Mouse (Mus musculus): ENCODE measurements at regions not wholly inside any gene's neighbourhood (a gene's known extent, or its start where the extent isn't known, plus 50 kb on each side); places are given as distances from the start of the nearest gene placed in this dataset.
A peak's percentile ranks its signal among the peaks of the same experiment; 100 is the strongest.

DNA sequence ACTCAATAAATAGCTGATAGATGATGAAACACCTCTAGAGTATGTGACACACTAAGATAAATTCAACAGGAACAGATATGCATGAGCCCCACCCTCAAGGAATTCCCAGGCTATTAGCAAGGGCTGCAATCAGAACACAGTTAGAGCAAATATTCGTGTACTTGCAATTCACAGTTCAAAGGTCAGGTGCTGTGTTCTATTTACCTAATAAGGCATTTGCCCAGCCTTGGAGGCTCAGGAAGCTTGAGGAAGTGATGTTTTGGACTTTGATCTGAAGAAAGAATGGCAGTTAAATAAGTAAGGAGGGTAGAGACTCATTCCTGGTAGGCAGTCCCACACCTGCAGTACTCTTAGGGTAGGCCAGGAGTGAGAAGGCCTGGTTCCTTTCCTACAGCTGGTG is 60.3 kb upstream of the Ifngr1 start:
- DNase-seq (ENCODE audit: low read depth, low spot score), result peak; percentile 94
- WGBS, result 11% methylated on average over 1 of the region's 1 CpGs

DNA sequence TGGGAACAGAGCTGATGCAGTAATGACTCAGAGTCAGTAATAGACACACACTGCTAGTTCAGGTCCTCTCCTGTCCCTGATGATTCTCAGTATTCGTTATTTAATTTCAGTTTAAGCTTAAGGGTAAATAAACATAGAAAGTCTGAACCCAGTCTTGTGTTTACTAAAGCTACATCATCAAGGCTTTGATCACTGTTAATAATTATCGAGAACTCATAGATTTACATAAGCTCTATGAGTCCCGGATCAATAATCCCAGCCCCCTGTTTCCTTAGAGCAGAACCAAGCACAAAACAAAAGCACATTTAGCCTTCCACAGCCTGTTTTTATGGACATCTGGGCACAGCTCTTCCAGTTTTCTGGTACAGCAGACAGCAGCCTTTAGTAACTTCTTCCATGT is 59.0 kb upstream of the Ifngr1 start:
- 58% methylated on average over 3 of the region's 3 CpGs for WGBS
- DNase-seq (ENCODE audit: low read depth, low spot score), result no peak

DNA sequence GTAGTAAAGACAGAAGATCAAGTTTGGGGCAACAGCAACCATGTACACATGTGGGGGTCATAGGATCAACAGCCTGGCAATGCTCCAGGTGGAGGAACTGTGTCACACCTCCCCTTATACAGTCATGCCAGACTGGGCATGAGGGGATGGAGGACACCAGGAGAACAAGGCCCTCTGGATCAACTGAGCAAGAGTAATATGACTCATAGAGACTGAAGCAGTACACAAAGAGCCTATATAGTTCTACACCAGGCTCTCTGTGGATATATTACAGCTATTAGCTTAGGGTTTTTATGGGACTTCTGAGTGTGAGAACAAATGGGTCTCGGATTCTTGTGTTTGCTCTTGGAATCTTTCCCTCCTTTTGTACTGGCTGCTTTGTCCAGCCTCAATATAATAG is 57.9 kb upstream of the Ifngr1 start:
- no peak for DNase-seq (ENCODE audit: low read depth, low spot score)
- WGBS, result 27% methylated on average over 1 of the region's 1 CpGs

Data from large intestine, adult 2 months (tissue).